Mouse (Mus musculus) adrenal gland (tissue): ENCODE results near the gene Idi2.

Source experiments
- intact Hi-C: fragments of 180-260 bp; cut with DNase I; formaldehyde crosslinking; loops from one replicate; pipeline ENCODE4 v1.15.1; 2025
- microRNA-seq, 2 experiments: library from miRNA; unstranded; fragments of <30 nt; microRNA quantifications; one replicate each; pipeline ENCODE4; 2019

Idi2 gene

DNA sequence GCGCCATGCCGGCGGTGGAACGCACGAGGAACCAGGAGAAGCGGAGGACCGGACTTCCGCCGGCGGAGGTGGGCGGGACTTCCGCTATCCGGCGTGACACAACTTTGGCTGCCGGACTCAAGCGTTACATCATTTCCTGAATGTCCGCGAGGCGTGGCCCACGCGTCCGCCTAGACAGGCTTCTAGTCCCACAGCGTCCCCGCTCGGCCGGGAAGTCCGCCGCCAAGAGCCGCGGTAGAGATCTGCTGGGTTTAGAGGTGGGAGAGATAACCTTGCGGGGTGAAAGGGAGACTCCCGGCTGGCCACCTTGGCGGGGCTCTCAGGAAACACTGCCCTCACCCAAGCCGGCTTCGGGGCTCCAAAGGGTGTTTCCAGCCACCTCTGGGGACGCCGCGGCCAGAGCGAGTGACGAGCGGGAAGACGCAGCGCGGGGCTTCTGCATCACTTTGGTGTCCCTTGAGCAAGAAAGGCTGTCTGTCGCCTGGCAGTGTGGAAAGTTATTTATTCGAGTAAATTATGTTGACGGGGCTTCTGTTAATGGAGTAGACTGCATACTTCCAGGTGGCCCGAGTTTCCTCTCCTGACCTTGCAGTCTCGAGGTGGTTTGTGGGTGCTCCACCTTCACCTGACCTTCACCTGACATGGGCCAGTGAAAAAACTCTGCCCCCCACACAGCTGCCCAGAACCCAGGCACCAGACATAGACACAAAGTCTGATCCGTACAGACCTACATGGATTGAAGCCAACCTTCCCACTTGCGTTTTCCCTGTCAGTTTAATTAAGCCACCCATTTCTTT is 43.5 kb downstream of the Idi2 start, which contains the start of gene Gtpbp4:
Gene Gtpbp4 (minus strand): TSS at position 94 of the 797 bp plus-strand sequence.
- intact Hi-C loops, result loop anchor here (5.0 kb wide), 1 partner anchor 96 kb away; the partner anchor contains the start of gene Larp4b

DNA sequence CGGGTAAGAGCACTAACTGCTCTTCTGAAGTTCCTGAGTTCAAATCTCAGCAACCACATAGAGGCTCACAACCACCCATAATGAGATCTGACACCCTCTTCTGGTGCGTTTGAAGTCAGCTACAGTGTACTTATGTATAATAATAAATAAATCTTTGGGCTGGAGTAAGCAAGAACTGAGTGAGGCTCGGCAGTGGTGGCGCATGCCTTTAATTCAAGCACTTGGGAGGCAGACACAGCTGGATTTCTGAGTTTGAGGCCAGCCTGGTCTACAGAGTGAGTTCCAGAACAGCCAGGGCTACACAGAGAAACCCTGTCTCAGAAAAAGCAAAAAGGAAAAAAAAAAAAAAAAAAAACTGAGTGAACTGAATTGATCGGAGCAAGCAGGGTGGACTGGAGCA is 44.6 kb downstream of the Idi2 start:
- intact Hi-C loops, result loop anchor here (5.0 kb wide), 1 partner anchor 95 kb away; the partner anchor contains the start of gene Larp4b

DNA sequence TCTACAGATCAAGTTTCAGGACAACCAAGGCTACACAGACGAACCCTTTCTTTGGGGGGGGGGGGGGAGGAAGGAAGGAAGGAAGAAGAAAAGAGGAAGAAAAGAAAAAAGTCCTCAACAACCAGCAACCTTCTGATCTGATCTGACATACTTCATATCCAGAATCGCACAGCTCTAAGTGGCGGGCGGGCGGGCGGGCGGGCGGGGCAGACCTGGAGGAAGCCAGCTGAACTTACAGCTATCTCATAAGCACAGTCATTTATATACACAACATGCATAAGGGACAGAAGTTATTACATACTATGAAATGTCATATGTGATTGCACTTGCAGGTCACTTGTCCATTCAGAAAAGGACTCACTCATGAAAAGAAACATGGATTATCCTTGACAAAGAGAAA is 46.8 kb downstream of the Idi2 start:
- intact Hi-C loops, result loop anchor here (5.0 kb wide), 1 partner anchor 93 kb away; the partner anchor contains the start of gene Larp4b

DNA sequence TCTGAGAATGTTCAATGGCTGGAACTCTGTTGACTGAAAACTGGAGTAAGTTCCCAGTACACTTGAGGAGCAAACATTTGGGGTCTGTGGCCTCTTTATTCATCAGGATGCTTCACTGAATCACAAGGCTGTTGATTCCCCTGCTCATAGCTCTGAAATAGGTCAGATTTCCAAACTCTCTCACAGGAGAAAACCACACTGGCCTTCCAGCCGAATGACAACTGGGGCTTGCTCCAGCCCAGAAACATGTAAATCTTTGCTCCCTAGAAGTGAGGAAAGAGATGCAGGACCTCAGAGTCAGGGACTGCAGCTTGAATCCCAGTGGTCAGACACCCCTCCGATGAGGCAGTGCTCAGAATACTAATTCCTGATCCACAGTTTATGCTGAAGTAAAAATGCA is 50.6 kb downstream of the Idi2 start:
- intact Hi-C loops, result no loop called here

Small RNAs within 50 kb of the gene (microRNA-seq; reads per million reads assigned to microRNA genes)
- gene Gm22750, result 0 reads per million in 2 experiments
